Mouse (Mus musculus): ENCODE results near the gene Rbks.

GRCm38 (mm10) chr5:31673431-31673830 is 24.0 kb downstream of the Rbks start:
- no peak for TF ChIP-seq HCFC1 (IDR thresholded peaks at IDR 0.05; ENCODE audit: borderline replicate concordance, insufficient read depth, low read length)
- TF ChIP-seq ZNF384 (IDR thresholded peaks at IDR 0.05; ENCODE audit: low read depth, low read length) = no peak
- TF ChIP-seq ZC3H11A (IDR thresholded peaks at IDR 0.05; ENCODE audit: borderline replicate concordance, low read depth, low read length) = no peak
- no peak for TF ChIP-seq CHD2 (IDR thresholded peaks at IDR 0.05; ENCODE audit: low read depth, low read length)
